Mouse (Mus musculus) gastrocnemius, adult 2 months (tissue): ENCODE data around the gene Map2. TPM values are rescaled to one million over a fixed set of nuclear protein-coding genes. Genes with fewer than 3 reads are reported as not detected.

Experiments used
- DNase-seq: peaks from one replicate; pipeline ENCODE4 v3.0.0; 2022
- H3K27ac ChIP-seq: fragments of 200-600 bp; 2 replicates; pipeline ENCODE4 v1.8.1; 2022; ENCODE audit warnings: mild to moderate bottlenecking
- H3K4me3 ChIP-seq: fragments of 200-600 bp; 2 replicates; pipeline ENCODE4 v1.8.1; 2022; ENCODE audit warnings: mild to moderate bottlenecking, moderate library complexity
- CTCF ChIP-seq: fragments of 200-600 bp; IDR thresholded peaks from 2 replicates; pipeline ENCODE4 v1.8.1; 2022; ENCODE audit warnings: antibody characterized with exemption, mild to moderate bottlenecking, moderate library complexity
- intact Hi-C: fragments of 180-260 bp; cut with DNase I; formaldehyde crosslinking; loops from one replicate; pipeline ENCODE4 v1.15.1; 2025
- total RNA-seq, 2 experiments: library from RNA; stranded (reverse); gene quantifications; 2 replicates each; pipeline ENCODE4 v1.2.3; 2021

Gene Map2
- total RNA-seq, 2 experiments from 2014 or later: 2.2 to 4.4 TPM

DNA sequence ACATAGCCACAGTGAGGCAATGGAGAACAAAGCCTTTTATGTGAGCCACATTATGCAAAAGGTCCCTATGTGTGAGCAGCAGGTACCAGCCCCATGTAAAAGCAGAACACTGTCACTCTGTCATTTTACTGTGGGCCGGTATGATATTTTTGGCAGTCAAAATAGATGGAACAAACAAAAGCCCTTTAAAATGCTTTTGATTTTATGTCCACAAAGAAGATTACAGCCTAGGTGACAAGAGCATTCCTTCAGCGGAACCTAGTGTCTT lies 1.7 kb downstream of the Map2 start:
- H3K27ac ChIP-seq: no peak overlapping the region
- intact Hi-C loops: no loop called here
- H3K4me3 ChIP-seq: no peak overlapping the region
- DNase-seq: no peak
- TF ChIP-seq CTCF: no peak

DNA sequence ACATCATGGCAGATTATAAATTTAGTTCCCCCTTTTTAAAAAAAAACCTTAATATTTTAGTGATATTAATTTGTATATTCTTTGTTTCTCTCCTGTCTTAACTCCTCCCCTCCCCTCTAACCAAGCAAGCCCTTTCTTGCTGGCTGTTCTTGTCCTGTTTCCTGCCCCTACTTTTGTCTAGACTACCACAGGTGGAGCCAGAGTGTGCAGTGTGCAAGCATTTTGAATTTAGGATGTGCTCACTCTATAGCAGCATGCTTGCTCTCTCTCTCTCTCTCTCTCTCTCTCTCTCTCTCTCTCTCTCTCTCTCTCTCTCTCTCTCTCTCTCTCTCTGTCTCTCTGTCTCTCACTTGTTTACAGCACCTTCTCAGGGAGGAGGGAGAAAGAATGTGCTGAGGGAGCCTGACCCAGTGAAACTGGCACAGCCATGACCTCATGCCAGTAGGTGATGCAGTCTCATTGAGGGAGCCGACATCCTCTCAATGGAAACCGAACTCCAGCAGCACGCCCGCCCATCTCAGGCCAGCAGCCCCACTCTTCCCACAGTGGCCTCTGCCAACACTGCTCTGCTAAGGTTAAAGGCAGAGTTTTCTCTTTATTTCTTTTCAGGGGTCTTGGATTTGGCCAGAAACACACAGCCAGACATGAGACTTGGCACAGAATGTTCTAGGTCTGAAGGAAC lies 2.6 kb downstream of the Map2 start:
- intact Hi-C loops: no loop called here
- Histone ChIP-seq H3K27ac (no peak overlapping the region), H3K4me3 (no peak overlapping the region)
- TF ChIP-seq CTCF: no peak
- no peak for DNase-seq

DNA sequence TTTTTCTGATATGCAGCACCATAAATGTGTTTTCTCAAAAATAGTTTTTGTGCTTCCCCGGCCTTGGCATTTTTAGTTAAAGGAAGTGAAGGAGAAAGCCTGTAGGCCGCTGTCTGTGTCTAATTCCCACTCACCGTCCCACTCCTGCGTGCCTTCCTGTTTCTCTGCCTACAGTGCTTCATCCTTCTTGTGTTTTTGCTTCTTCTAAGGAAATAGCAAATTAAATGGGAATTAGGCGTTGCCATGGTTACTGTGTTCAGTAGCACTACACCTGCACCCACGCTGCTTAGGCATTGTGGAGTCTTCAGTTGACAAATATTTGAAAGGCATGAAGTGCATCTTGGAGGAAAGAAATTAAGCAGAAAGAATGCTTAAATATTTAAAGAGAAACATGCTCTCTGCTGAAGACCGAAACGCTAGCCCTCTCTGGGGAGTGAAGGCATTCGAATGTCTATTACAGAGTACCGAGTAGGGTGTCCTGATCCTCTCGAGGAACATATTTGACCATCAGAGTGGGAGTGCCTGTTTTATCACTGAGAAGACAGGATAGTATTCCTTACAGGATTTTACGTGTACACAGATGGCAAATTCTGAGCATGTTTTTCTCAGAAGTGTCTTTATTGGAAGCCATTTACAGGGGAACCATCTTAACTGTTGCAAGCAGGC lies 12.1 kb downstream of the Map2 start:
- Histone ChIP-seq H3K4me3 (peak overlapping the region; percentile 54), H3K27ac (peak overlapping the region; percentile 40; the same call in 1 of the 2 replicates)
- intact Hi-C loops: no loop called here
- no peak for DNase-seq
- no peak for TF ChIP-seq CTCF

DNA sequence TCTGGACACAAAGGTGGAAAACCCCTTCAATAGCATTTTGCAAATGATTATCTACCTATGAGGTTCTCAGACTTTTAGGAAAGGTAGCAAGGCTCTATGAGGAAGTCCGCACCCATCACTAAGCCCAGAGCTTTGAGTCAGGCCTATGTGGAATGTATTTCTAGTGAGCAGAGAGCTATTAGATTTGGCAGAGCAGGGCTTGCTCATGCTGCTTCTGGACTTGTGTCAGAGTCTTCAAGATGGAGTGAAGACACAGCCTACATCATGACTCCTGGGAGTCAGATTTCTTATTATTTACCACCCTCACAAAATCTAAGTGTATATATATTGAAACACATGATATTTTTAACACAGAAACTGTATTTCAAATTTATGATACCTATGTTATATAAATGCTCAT lies 17.3 kb downstream of the Map2 start:
- no peak overlapping the region for H3K27ac ChIP-seq
- intact Hi-C loops: no loop called here
- no peak for TF ChIP-seq CTCF
- H3K4me3 ChIP-seq: no peak overlapping the region
- no peak for DNase-seq

DNA sequence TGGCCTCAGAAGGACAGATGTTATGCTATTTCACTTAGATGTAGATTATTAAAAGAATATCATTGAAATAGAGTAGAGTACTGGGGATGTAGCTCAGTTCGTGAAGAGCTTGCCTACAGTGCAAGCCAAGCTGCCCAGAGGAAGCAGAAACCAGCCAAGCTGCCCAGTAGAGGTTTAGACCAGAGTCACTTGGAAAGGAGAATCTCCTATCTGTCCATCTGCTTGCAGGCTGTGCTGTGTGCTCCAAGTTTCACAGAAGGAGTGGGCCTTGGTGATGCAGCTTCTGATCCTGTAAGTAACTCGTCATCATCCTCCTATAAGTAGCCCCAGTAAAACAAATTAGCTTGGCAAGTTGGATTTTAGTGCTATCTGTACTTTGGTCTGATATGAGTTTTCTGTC lies 17.8 kb downstream of the Map2 start:
- intact Hi-C loops: no loop called here
- no peak for TF ChIP-seq CTCF
- DNase-seq: no peak
- Histone ChIP-seq H3K4me3 (no peak overlapping the region), H3K27ac (no peak overlapping the region)

DNA sequence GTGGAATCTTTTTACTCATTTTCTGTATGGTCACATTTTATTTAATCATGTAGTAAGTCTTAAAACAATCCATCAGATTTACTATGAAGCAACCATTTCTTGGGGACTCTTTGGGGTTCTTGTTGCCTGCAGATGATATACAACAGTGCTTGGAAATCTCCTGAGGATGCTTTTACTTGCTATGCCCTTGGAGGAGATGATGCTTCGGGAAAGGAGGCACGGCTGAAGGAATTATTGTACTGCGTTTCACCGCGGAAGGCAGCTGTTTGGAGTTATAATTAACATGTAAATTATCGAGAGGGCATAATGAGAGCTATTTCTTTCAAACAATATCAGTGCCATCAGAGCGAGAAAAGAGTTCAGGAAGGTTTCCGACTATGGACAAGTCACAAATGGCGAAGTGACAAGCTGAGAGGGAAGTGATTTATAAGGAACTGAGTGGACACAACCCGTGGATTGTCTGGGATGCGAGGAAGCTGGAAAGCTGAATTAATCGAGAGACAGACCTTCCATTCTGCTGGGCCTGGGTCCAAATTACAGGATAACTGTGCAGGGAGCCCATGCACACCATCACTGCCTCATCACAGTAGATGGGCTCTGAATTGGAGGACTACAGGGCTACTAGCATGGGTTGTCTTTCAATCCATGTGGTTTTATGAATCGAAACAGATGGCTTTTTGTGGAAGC lies 20.1 kb downstream of the Map2 start:
- intact Hi-C loops: no loop called here
- DNase-seq: no peak
- no peak for TF ChIP-seq CTCF
- Histone ChIP-seq H3K4me3 (no peak overlapping the region), H3K27ac (no peak overlapping the region)

DNA sequence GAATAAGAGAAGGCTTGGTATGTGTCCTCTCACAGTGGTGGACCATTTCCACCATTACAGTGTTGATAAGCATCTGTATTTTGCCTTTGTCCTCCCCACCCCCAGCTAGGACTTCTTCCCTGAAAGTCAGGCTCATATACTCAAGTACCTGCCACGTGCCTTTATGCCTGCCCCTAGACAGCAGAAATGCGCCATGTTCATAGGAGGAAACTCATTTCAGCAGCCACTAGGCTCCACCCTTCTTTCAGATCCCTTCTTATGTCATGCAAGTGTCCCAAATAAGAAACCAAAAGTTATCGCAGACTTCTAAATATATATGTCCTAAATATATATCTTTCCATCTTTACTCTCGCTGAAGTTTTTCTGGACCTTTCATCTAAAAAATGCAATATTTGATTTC lies 21.2 kb downstream of the Map2 start:
- no peak for TF ChIP-seq CTCF
- peak overlapping the region; percentile 5; the same call in 1 of the 2 replicates for H3K27ac ChIP-seq
- DNase-seq: no peak
- intact Hi-C loops: no loop called here
- no peak overlapping the region for H3K4me3 ChIP-seq

DNA sequence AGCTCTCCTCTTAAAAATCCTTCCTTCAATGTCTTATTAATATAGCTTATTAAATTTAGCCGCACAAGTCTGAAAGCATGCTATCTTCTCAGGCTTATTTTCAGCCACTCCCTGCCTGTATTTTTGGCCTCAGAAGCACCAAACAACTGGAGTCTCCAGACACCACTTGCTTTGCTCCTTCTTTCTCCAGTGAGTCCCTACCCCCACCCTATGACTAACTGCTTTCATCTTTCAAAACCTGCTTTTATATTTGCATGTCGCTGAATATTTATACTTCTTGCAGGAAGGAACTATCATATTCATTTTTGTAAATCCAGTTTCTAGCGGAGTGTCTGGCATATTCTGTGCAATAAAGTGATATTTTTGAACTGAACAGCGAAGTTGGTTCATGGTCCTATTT lies 21.6 kb downstream of the Map2 start:
- no peak for DNase-seq
- intact Hi-C loops: no loop called here
- Histone ChIP-seq H3K4me3 (no peak overlapping the region), H3K27ac (peak overlapping the region; percentile 5; the same call in 1 of the 2 replicates)
- no peak for TF ChIP-seq CTCF

DNA sequence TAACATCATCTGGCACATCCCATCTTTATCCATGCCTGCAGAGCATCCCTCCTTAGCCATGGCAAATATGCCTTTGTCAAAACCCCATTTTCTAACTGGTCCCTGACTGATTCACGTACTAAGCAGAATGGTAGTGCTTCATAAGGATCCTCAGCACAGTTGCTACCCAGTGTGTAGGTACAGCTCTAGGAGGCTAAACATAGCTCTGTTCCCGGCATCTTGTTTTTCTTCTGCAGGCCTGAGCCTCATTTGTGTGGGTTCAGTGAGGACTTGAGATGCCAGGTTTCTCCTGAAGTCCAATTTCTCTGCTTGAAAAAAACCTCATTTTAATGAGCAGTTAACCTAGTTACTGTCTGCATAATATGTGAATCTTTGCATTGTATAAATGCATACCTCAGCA lies 30.4 kb downstream of the Map2 start:
- intact Hi-C loops: no loop called here
- H3K27ac ChIP-seq: no peak overlapping the region
- TF ChIP-seq CTCF: no peak
- no peak for DNase-seq
- H3K4me3 ChIP-seq: no peak overlapping the region

DNA sequence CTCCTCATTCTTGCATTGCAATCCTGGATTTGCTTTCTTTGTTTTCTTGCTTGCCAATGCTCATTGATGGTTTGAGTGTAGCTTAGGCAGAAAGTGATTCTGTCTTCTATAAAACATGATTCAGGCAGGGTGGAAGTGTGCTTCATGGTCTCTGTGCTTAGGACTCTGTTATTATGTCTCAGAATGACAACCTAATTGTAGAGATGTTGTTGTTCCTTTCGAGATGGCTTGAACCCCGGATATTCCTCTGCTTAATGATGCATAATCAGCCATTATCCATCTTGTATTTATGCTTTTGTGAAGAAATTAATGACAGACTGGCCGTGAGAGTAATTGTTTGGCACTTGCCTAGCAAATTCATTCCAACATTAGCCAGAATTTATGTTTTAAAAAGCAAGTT lies 31.8 kb downstream of the Map2 start:
- no peak for TF ChIP-seq CTCF
- H3K4me3 ChIP-seq: no peak overlapping the region
- no peak for DNase-seq
- no peak overlapping the region for H3K27ac ChIP-seq
- intact Hi-C loops: no loop called here

DNA sequence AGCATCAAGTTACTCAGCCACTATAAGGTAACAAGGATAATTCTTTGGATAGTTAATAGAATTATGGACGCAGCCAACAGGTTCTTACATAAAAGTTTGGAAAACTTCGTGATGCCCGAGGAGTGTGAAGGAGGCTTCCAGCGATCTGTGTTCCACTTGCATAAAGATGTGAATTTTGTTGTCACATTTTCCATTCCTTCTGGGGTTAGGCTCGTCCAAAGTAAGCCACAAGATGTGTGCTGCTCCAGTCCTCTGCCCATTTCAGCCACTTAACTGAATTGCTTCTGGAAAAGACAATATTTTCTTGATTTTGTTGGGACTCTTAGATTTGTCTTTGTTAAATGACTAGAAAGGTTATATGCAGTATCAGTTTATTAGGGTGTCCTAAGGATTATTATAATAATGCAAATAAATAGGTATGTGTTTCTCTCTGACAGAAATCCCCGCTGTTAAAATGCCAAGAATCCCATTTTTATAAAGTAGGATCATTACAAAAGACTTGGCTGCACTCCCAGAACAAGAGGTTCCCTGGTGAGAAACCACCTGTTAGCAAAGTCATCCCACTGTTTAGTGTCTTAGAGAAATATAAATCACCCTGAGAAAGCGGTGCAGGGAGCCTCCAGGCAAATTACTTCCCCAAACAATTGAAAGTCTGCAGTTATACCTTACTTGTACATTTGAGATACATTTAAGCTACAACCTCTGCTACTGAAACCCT lies 36.2 kb downstream of the Map2 start:
- intact Hi-C loops: no loop called here
- H3K4me3 ChIP-seq: no peak overlapping the region
- DNase-seq: no peak
- no peak overlapping the region for H3K27ac ChIP-seq
- TF ChIP-seq CTCF: no peak

DNA sequence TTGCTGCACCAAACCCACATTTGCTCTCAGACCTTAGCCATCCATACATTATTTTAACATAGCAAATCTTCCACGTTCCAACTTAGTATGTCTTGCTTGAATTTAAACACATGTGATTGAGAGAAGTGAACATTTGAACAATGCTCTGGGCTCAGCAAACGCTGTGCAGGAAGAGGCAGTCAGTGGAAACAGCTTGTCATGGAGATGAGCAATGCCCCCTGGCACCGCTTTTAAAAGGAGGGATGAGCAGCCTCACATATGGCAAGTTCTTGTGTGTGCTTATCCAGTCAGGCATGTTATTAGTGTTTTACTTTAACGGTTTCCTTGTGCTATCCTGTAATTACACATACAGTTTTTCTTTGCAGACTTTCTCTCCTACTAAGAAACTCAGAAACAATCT lies 46.4 kb downstream of the Map2 start:
- intact Hi-C loops: no loop called here
- no peak overlapping the region for H3K4me3 ChIP-seq
- no peak overlapping the region for H3K27ac ChIP-seq
- TF ChIP-seq CTCF: no peak
- DNase-seq: no peak

DNA sequence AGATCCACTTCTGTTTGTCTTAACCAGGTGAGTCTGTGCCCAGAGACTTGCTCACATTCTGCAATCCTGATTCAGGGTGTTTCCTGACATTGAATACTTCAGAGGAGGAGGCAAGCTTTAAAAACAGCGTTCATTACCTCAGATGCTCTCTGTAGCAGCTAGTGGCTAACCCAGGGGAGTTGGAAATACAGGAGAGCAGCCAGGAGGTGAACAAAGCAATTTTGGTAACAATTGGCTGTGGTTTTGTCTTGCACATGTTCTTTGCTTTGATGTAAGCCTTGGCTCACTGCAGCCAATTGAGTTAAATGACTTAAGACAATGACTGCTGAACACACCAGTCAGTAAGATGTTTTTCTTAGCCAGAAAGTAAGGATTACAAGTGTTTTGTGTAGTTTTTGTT lies 48.3 kb downstream of the Map2 start:
- Histone ChIP-seq H3K27ac (no peak overlapping the region), H3K4me3 (no peak overlapping the region)
- no peak for DNase-seq
- intact Hi-C loops: no loop called here
- no peak for TF ChIP-seq CTCF
